Mouse (Mus musculus): ENCODE data around the gene Dcaf6. TPM values are rescaled to one million over a fixed set of nuclear protein-coding genes. Genes with fewer than 3 reads are reported as not detected.
A peak's percentile ranks its signal among the peaks of the same experiment; 100 is the strongest.

The Dcaf6 gene
- polyA plus RNA-seq, 1 experiment from 2014 or later, result 11.6 TPM

- Histone ChIP-seq H3K4me1 (replicated peaks) (no peaks in the 10 kb centered on the region), H3K4me2 (replicated peaks) (no peak overlapping the region), H3K27ac (no peak overlapping the region), H3K9ac (replicated peaks) (no peak overlapping the region), H3K27me3 (no peaks in the 10 kb centered on the region), H3K9me3 (no peaks in the 10 kb centered on the region), H3K36me3 (no peaks in the 10 kb centered on the region), H3K4me3 (replicated peaks) (no peak overlapping the region)
- no peak for ATAC-seq
- 95% methylated on average over 4 of the region's 4 CpGs for WGBS
Measured at GRCm38 (mm10) chr1:165395940-165396339, 64.3 kb downstream of the Dcaf6 start.

GRCm38 (mm10) chr1:165394836-165395235, 65.4 kb downstream of the Dcaf6 start:
- Histone ChIP-seq H3K4me2 (replicated peaks) (no peak overlapping the region), H3K9me3 (no peaks in the 10 kb centered on the region), H3K27ac (no peak overlapping the region), H3K9ac (replicated peaks) (no peak overlapping the region), H3K4me1 (replicated peaks) (no peaks in the 10 kb centered on the region), H3K36me3 (no peaks in the 10 kb centered on the region), H3K4me3 (replicated peaks) (no peak overlapping the region), H3K27me3 (no peaks in the 10 kb centered on the region)
- 74% methylated on average over 3 of the region's 3 CpGs for WGBS
- no peak for ATAC-seq

DNA sequence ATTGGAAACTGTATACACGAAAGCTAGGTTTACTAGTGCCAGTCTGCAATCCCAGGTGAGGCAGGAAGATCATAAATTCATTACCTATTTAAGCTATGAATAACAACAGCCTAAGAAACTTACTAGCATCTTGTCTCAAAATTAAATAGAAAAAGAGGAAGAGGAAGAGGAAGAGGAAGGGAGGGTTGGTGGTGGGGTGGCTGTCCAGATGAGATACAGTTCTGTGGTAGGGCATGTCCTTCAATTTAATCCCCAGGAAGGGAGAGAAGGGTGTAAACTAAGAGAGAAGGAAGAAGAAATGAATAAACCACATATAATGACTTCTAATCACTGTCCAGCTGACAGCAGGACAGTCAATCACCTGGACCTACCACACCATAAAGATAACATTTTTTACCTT, 67.2 kb downstream of the Dcaf6 start:
- Histone ChIP-seq H3K4me2 (replicated peaks) (no peak overlapping the region), H3K4me3 (replicated peaks) (no peak overlapping the region)
- no peak for ATAC-seq

GRCm38 (mm10) chr1:165388716-165389115, 71.6 kb downstream of the Dcaf6 start:
- Histone ChIP-seq H3K4me3 (replicated peaks) (no peak overlapping the region), H3K9me3 (no peaks in the 10 kb centered on the region), H3K36me3 (peaks cover 19% of the 10 kb centered on the region), H3K4me2 (replicated peaks) (no peak overlapping the region), H3K4me1 (replicated peaks) (no peaks in the 10 kb centered on the region), H3K9ac (replicated peaks) (no peak overlapping the region), H3K27ac (no peak overlapping the region), H3K27me3 (no peaks in the 10 kb centered on the region)
- ATAC-seq, result no peak
- WGBS, result 87% methylated on average over 5 of the region's 5 CpGs

More for the DNA sequence above, 67.2 kb downstream of the Dcaf6 start:
- Histone ChIP-seq H3K27ac (no peak overlapping the region), H3K27me3 (no peaks in the 10 kb centered on the region), H3K4me1 (replicated peaks) (no peaks in the 10 kb centered on the region), H3K9me3 (no peaks in the 10 kb centered on the region), H3K36me3 (0 out of 2 replicates have a peak, but pooled peaks cover 9% of the 10 kb centered on the region), H3K9ac (replicated peaks) (no peak overlapping the region)
- 83% methylated on average over 1 of the region's 1 CpGs for whole genome bisulfite sequencing

- 88% methylated on average over 9 of the region's 9 CpGs for WGBS
- Histone ChIP-seq H3K9me3 (no peaks in the 10 kb centered on the region), H3K27ac (no peak overlapping the region), H3K4me2 (replicated peaks) (no peak overlapping the region), H3K4me1 (replicated peaks) (no peaks in the 10 kb centered on the region), H3K4me3 (replicated peaks) (no peak overlapping the region), H3K9ac (replicated peaks) (no peak overlapping the region), H3K36me3 (peaks cover 19% of the 10 kb centered on the region), H3K27me3 (no peaks in the 10 kb centered on the region)
- no peak for ATAC-seq
Measured at GRCm38 (mm10) chr1:165386525-165386923, 73.8 kb downstream of the Dcaf6 start.

- Histone ChIP-seq H3K27ac (no peak overlapping the region), H3K9me3 (no peaks in the 10 kb centered on the region), H3K27me3 (no peaks in the 10 kb centered on the region), H3K4me3 (replicated peaks) (no peak overlapping the region), H3K4me1 (replicated peaks) (no peaks in the 10 kb centered on the region), H3K4me2 (replicated peaks) (no peak overlapping the region), H3K36me3 (peaks cover 19% of the 10 kb centered on the region), H3K9ac (replicated peaks) (no peak overlapping the region)
- no peak for ATAC-seq
- 93% methylated on average over 14 of the region's 14 CpGs for WGBS
Measured at GRCm38 (mm10) chr1:165385810-165386524, 74.3 kb downstream of the Dcaf6 start.

DNA sequence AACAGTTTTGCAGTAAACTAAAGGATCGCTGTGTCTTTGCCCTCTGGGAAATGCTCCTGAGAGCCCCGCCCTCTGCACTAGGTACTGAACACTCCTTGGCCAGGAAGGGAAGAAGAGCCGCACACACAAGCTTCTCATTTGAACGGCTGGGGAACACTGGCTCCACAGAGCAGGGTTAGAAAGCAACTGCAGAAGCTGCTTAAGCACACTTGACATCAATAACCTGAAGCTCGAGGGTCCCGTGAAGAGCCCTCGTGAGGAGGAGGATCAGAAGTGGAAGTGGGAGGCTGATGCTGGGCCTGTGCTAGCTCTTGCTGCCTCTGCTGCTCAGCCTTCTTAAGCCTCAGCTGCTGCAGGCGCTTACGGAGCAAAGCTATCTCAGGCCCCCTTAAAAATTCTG, 86.4 kb downstream of the Dcaf6 start:
- no peak overlapping the region for H3K4me2 ChIP-seq (replicated peaks)
- H3K27ac ChIP-seq, result no peak overlapping the region
- peak; percentile 40; the same call in 1 of the 2 replicates for ATAC-seq
- WGBS, result 66% methylated on average over 9 of the region's 9 CpGs
- no peaks in the 10 kb centered on the region for H3K4me1 ChIP-seq (replicated peaks)
- H3K9ac ChIP-seq (replicated peaks), result no peak overlapping the region
- no peaks in the 10 kb centered on the region for H3K27me3 ChIP-seq
- H3K4me3 ChIP-seq (replicated peaks), result no peak overlapping the region
- no peaks in the 10 kb centered on the region for H3K9me3 ChIP-seq
- no peaks in the 10 kb centered on the region for H3K36me3 ChIP-seq

DNA sequence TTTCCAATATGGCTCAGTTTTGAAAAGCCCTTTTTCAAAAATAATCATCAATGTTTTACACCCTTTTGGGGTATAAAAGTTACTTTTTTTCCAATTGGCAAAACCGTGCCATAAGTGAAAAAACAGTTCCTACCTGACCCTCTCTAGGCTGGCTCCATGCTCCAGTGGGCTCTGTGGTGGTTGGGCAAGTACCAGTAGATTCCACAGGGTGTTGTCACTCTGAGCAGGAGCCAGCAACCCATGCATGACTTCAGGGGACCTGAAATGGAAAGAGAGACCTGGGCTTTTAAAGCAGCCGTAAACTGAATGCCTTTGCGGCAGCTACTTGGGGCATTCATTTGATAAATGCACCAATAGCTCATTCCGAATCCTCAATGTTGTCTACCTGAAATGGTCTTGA, 89.3 kb downstream of the Dcaf6 start:
- no peak overlapping the region for H3K4me3 ChIP-seq (replicated peaks)
- H3K4me1 ChIP-seq (replicated peaks), result no peaks in the 10 kb centered on the region
- H3K9me3 ChIP-seq, result no peaks in the 10 kb centered on the region
- no peaks in the 10 kb centered on the region for H3K27me3 ChIP-seq
- H3K36me3 ChIP-seq, result no peaks in the 10 kb centered on the region
- H3K27ac ChIP-seq, result no peak overlapping the region
- H3K4me2 ChIP-seq (replicated peaks), result no peak overlapping the region
- no peak overlapping the region for H3K9ac ChIP-seq (replicated peaks)
- 93% methylated on average over 4 of the region's 4 CpGs for WGBS
- ATAC-seq, result no peak

GRCm38 (mm10) chr1:165365057-165365456, 95.2 kb downstream of the Dcaf6 start:
- WGBS, result 97% methylated on average over 3 of the region's 3 CpGs
- no peaks in the 10 kb centered on the region for H3K4me1 ChIP-seq (replicated peaks)
- no peak overlapping the region for H3K4me3 ChIP-seq (replicated peaks)

GRCm38 (mm10) chr1:165363271-165363670, 97.0 kb downstream of the Dcaf6 start:
- ATAC-seq, result no peak
- Histone ChIP-seq H3K9me3 (no peaks in the 10 kb centered on the region), H3K27ac (no peak overlapping the region), H3K27me3 (no peaks in the 10 kb centered on the region), H3K4me1 (replicated peaks) (no peaks in the 10 kb centered on the region), H3K36me3 (no peaks in the 10 kb centered on the region), H3K4me3 (replicated peaks) (no peak overlapping the region), H3K9ac (replicated peaks) (no peak overlapping the region), H3K4me2 (replicated peaks) (no peak overlapping the region)
- 92% methylated on average over 2 of the region's 2 CpGs for WGBS

More at GRCm38 (mm10) chr1:165365057-165365456, 95.2 kb downstream of the Dcaf6 start:
- Histone ChIP-seq H3K27ac (no peak overlapping the region), H3K9me3 (no peaks in the 10 kb centered on the region), H3K9ac (replicated peaks) (no peak overlapping the region), H3K27me3 (no peaks in the 10 kb centered on the region), H3K4me2 (replicated peaks) (no peak overlapping the region), H3K36me3 (no peaks in the 10 kb centered on the region)
- no peak for ATAC-seq

DNA sequence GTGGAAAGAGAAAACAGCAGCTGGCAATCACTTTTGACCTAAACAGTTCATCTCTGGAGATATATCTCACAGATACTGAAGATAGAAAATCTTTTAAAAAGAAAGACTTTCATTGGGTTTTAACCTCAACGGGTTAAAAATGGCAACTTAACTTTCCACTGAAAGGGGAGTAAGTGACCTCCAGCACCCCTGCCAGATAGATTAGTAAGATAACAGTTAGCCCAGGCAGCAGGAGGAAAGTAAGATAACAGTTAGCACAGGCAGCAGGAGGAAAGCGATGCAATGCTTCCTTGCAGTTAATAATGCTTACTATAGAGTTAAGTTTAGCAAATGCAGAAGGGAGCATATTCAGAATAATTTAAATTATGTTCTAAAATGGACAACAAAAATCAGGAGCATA, 103.9 kb downstream of the Dcaf6 start:
- peaks cover 3% of the 10 kb centered on the region; the same call in 1 of the 2 replicates for H3K36me3 ChIP-seq
- no peaks in the 10 kb centered on the region for H3K9me3 ChIP-seq
- ATAC-seq, result no peak
- 77% methylated on average over 2 of the region's 2 CpGs for WGBS
- H3K9ac ChIP-seq (replicated peaks), result no peak overlapping the region
- H3K4me3 ChIP-seq (replicated peaks), result no peak overlapping the region
- H3K27ac ChIP-seq, result no peak overlapping the region
- H3K27me3 ChIP-seq, result no peaks in the 10 kb centered on the region
- H3K4me2 ChIP-seq (replicated peaks), result no peak overlapping the region
- H3K4me1 ChIP-seq (replicated peaks), result no peaks in the 10 kb centered on the region

- Histone ChIP-seq H3K4me3 (replicated peaks) (no peak overlapping the region), H3K4me1 (replicated peaks) (no peaks in the 10 kb centered on the region), H3K36me3 (peaks cover 15% of the 10 kb centered on the region), H3K27me3 (no peaks in the 10 kb centered on the region), H3K9me3 (no peaks in the 10 kb centered on the region), H3K9ac (replicated peaks) (no peak overlapping the region), H3K27ac (no peak overlapping the region), H3K4me2 (replicated peaks) (no peak overlapping the region)
- no peak for ATAC-seq
Measured at GRCm38 (mm10) chr1:165348627-165349026, 111.6 kb downstream of the Dcaf6 start.

GRCm38 (mm10) chr1:165344453-165344852, 115.8 kb downstream of the Dcaf6 start:
- H3K4me2 ChIP-seq (replicated peaks), result no peak overlapping the region
- no peaks in the 10 kb centered on the region for H3K4me1 ChIP-seq (replicated peaks)
- no peak overlapping the region for H3K4me3 ChIP-seq (replicated peaks)
- H3K27ac ChIP-seq, result no peak overlapping the region
- WGBS, result 44% methylated on average over 4 of the region's 4 CpGs
- H3K36me3 ChIP-seq, result no peaks in the 10 kb centered on the region
- no peaks in the 10 kb centered on the region for H3K9me3 ChIP-seq
- ATAC-seq, result peak; percentile 62
- no peak overlapping the region for H3K9ac ChIP-seq (replicated peaks)
- no peaks in the 10 kb centered on the region for H3K27me3 ChIP-seq

All from midbrain, embryonic 13.5 days (tissue).